Mouse (Mus musculus): ENCODE results near the gene Rwdd3.

GRCm38 (mm10) chr3:121157546-121158330, 13.8 kb downstream of the Rwdd3 start:
- TF ChIP-seq CTCF (IDR thresholded peaks at IDR 0.05; ENCODE audit: extremely low read depth, insufficient read depth, insufficient read length, insufficient replicate concordance) (no peak), POLR2A (IDR thresholded peaks at IDR 0.05; ENCODE audit: low read depth, low read length) (no peak)

Measured in spleen, adult 2 months (tissue).